ENCODE assay signal across 8 mouse cellular contexts in the genomic region with DNA sequence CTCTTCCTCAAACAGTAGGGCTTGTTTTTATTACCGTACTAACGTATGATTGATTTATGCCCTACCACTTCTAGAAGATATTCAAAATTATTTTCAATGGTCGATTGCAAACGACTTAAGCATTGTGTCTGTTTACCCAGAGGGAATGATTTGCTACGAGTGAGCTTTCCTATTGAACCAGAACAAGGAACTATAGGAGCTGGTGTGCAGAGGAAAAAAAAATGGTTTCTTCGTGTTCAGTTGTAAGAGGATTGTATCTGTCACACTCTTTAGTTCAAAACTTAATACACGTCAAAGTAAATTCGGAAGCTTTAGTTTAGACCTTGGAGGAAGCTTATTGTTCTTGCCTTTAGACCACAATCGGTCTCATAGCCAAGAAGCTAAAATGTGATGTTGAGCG. TPM values are rescaled to one million over a fixed set of nuclear protein-coding genes. Genes with fewer than 3 reads are reported as not detected.
DNase-seq lines count a peak whose midpoint lies in the region; ATAC-seq lines count a peak whose summit lies in the region.

No protein-coding gene starts in this region.

- WGBS in kidney, embryonic 14.5 days: 28% methylated on average over 10 of the region's 10 CpGs
- WGBS in hindbrain, embryonic 15.5 days: 21% methylated on average over 10 of the region's 10 CpGs
- WGBS in midbrain, embryonic 14.5 days: 14% methylated on average over 10 of the region's 10 CpGs

- peak overlapping the region; percentile 79 for H3K4me3 ChIP-seq in kidney, embryonic 14.5 days (ENCODE audit: low read length)
- peak overlapping the region; percentile 86 for H3K4me3 ChIP-seq in hindbrain, embryonic 15.5 days
- peak overlapping the region; percentile 84 for H3K4me3 ChIP-seq in midbrain, embryonic 14.5 days (replicated peaks; ENCODE audit: low read depth, low read length)

- peaks cover 6% of the 10 kb centered on the region; the same call in 1 of the 2 replicates for H3K4me1 ChIP-seq in kidney, embryonic 14.5 days (ENCODE audit: control insufficient read depth, insufficient read depth, low read length)
- H3K4me1 ChIP-seq in hindbrain, embryonic 15.5 days (replicated peaks): peaks cover 27% of the 10 kb centered on the region
- H3K4me1 ChIP-seq in midbrain, embryonic 14.5 days (ENCODE audit: control insufficient read depth, insufficient read depth, low read length): peaks cover 21% of the 10 kb centered on the region

- no peaks in the 10 kb centered on the region for H3K27me3 ChIP-seq in kidney, embryonic 14.5 days (ENCODE audit: control insufficient read depth, insufficient read depth, low read length)
- H3K27me3 ChIP-seq in hindbrain, embryonic 15.5 days: no peaks in the 10 kb centered on the region
- no peaks in the 10 kb centered on the region for H3K27me3 ChIP-seq in midbrain, embryonic 14.5 days (ENCODE audit: control insufficient read depth, insufficient read depth, low read length)

- intact Hi-C loops in left cerebral cortex, postnatal 4 days (cut with DNase I): no loop called here

- no peak for ATAC-seq in kidney, embryonic 14.5 days (ENCODE audit: low FRiP score, low TSS enrichment)
- ATAC-seq in common myeloid progenitor, adult 5-6 weeks (replicated peaks; ENCODE audit: low read depth, poor library complexity, severe bottlenecking): peak; percentile 3; the same call in 1 of the 2 replicates
- no peak for ATAC-seq in hindbrain, embryonic 15.5 days (ENCODE audit: low FRiP score, low read depth)
- ATAC-seq in midbrain, embryonic 14.5 days (ENCODE audit: low FRiP score, low TSS enrichment): peak; percentile 3; the same call in 1 of the 2 replicates
- ATAC-seq in monocyte, adult 5-6 weeks (replicated peaks; ENCODE audit: insufficient number of reproducible peaks, low FRiP score, low TSS enrichment, poor library complexity, severe bottlenecking): no peak
- ATAC-seq in CD4-positive, CD25-positive, alpha-beta regulatory T cell, adult 4 months: no peak

- H3K9me3 ChIP-seq in kidney, embryonic 14.5 days (ENCODE audit: control insufficient read depth, low read length): no peaks in the 10 kb centered on the region
- no peaks in the 10 kb centered on the region for H3K9me3 ChIP-seq in hindbrain, embryonic 15.5 days
- no peaks in the 10 kb centered on the region for H3K9me3 ChIP-seq in midbrain, embryonic 14.5 days (ENCODE audit: control insufficient read depth, low read length)

- DNase-seq in kidney, adult 11 months: no peak
- peak; percentile 63 for DNase-seq in midbrain, embryonic 14.5 days
- DNase-seq in left cerebral cortex, postnatal 4 days: no peak

- H3K27ac ChIP-seq in kidney, embryonic 14.5 days (ENCODE audit: low read depth, low read length): peak overlapping the region; percentile 33
- peak overlapping the region; percentile 96 for H3K27ac ChIP-seq in hindbrain, embryonic 15.5 days (replicated peaks)
- peak overlapping the region; percentile 87 for H3K27ac ChIP-seq in midbrain, embryonic 14.5 days (replicated peaks; ENCODE audit: low read depth, low read length)

- no peaks in the 10 kb centered on the region for H3K36me3 ChIP-seq in kidney, embryonic 14.5 days (ENCODE audit: control insufficient read depth, insufficient read depth, low read length)
- H3K36me3 ChIP-seq in hindbrain, embryonic 15.5 days: no peaks in the 10 kb centered on the region
- no peaks in the 10 kb centered on the region for H3K36me3 ChIP-seq in midbrain, embryonic 14.5 days (ENCODE audit: control insufficient read depth, insufficient read depth, low read length)

- H3K4me2 ChIP-seq in kidney, embryonic 14.5 days (replicated peaks; ENCODE audit: low read depth, low read length): peak overlapping the region; percentile 50
- peak overlapping the region; percentile 59 for H3K4me2 ChIP-seq in hindbrain, embryonic 15.5 days
- H3K4me2 ChIP-seq in midbrain, embryonic 14.5 days (ENCODE audit: low read length): peak overlapping the region; percentile 58

- H3K9ac ChIP-seq in kidney, embryonic 14.5 days (ENCODE audit: low read depth, low read length): peak overlapping the region; percentile 95
- peak overlapping the region; percentile 48 for H3K9ac ChIP-seq in hindbrain, embryonic 15.5 days
- peak overlapping the region; percentile 52 for H3K9ac ChIP-seq in midbrain, embryonic 14.5 days (replicated peaks; ENCODE audit: low read length)

RNA-seq across cellular contexts. Expression of a gene that starts 28.4 kb away (rescaled TPM):
- polyA plus RNA-seq in kidney, embryonic 14.5 days (2014; fragmentation: Nextera tagmentation; extraction: Ambion mirVana): 22.6 and 33.4 TPM in 2 replicates
- total RNA-seq in common myeloid progenitor, adult 5-6 weeks (2017): 93.7 and 111 TPM in 2 replicates
- polyA plus RNA-seq in hindbrain, embryonic 15.5 days (2015; fragmentation: Nextera tagmentation; extraction: Ambion mirVana): 36.2 TPM in 2 replicates
- polyA plus RNA-seq in midbrain, embryonic 14.5 days (2014; fragmentation: Nextera tagmentation; extraction: Ambion mirVana): 31.9 and 33.5 TPM in 2 replicates
- 117 to 140 TPM (median 127 TPM) in 3 replicates for total RNA-seq in monocyte, adult 5-6 weeks (2017)
- 10 to 100 TPM; 39.5 to 40.2 TPM for total RNA-seq in left cerebral cortex, postnatal 4 days (2021)
- polyA plus RNA-seq in CD4-positive, CD25-positive, alpha-beta regulatory T cell, adult 4 months (2017; shearing (Covaris generic)): 10 to 100 TPM in 1 of 2 experiments, 1 to 10 TPM in 1; 7.7 to 10.3 TPM

RNA-seq across cellular contexts. Expression of a gene that starts 58.5 kb away (rescaled TPM):
- 0.13 TPM in 1 of 2 replicates, not detected in the other for polyA plus RNA-seq in kidney, embryonic 14.5 days (2014; fragmentation: Nextera tagmentation; extraction: Ambion mirVana)
- total RNA-seq in common myeloid progenitor, adult 5-6 weeks (2017): 0.24 TPM in 1 of 2 replicates, not detected in the other
- polyA plus RNA-seq in hindbrain, embryonic 15.5 days (2015; fragmentation: Nextera tagmentation; extraction: Ambion mirVana): 12.7 and 14.6 TPM in 2 replicates
- 6.5 and 10.5 TPM in 2 replicates for polyA plus RNA-seq in midbrain, embryonic 14.5 days (2014; fragmentation: Nextera tagmentation; extraction: Ambion mirVana)
- 0.11 to 1.6 TPM (median 0.48 TPM) in 3 replicates for total RNA-seq in monocyte, adult 5-6 weeks (2017)
- 10 to 100 TPM; 21.5 to 22.5 TPM for total RNA-seq in left cerebral cortex, postnatal 4 days (2021)
- under 1 TPM in 1 of 2 experiments, not detected in 1; 0.66 TPM for polyA plus RNA-seq in CD4-positive, CD25-positive, alpha-beta regulatory T cell, adult 4 months (2017; shearing (Covaris generic))

Comparison
In these comparisons a context has a peak if more than half of its experiments do, and no peak if none do; other contexts are left out.
1. ATAC-seq: peak in common myeloid progenitor, adult 5-6 weeks (single experiment) and midbrain, embryonic 14.5 days (single experiment); none in kidney, embryonic 14.5 days (single experiment), hindbrain, embryonic 15.5 days (single experiment), monocyte, adult 5-6 weeks (single experiment) and CD4-positive, CD25-positive, alpha-beta regulatory T cell, adult 4 months (single experiment).
2. H3K27ac ChIP-seq: peak in every context shown above with its lines; median percentile 96 in hindbrain, embryonic 15.5 days; 87 in midbrain, embryonic 14.5 days; 33 in kidney, embryonic 14.5 days.
3. Peak in every context shown above with its lines, with median percentiles within 50 percentile points of each other: H3K4me2 ChIP-seq, H3K4me3 ChIP-seq and H3K9ac ChIP-seq.